Mouse (Mus musculus): ENCODE measurements around the gene Acp7. TPM values are rescaled to one million over a fixed set of nuclear protein-coding genes. Genes with fewer than 3 reads are reported as not detected.
"Not testable (repeated sequence)": the region's sequence is repeated elsewhere in the genome, so short reads cannot be mapped to it uniquely, and the experiment has no call there.

Acp7 gene
- not detected in 2 replicates for polyA plus RNA-seq (2015; fragmentation: Nextera tagmentation; extraction: Ambion mirVana)

DNA sequence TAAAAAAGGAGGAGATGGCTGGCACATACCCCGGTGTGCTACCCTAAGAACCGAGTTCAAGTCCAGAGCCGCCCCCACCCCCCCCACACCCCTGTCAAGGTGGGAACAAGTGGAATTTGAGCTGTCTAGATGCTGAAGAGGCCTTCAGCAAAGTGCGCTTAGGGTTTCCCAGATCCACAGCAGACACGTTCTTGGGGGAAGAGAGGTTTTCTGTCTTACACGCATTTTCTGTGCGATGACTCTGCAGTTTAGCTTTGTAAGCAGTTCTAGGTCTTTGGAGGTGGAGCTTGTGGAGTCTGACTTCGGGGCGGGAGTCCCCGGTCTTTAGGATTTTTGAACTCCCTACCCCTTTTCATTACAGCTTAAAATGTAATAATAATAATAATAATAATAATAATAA, at the start of gene Acp7:
Gene Acp7 (minus strand): TSS at position 260 of the 400 bp plus-strand sequence.
- no peak for ATAC-seq (ENCODE audit: low read depth)
- no peak within 1 kb of the TSS for H3K4me3 ChIP-seq (ENCODE audit: low read depth, low read length)
- WGBS (ENCODE audit: insufficient replicate concordance): 19% methylated on average over 10 of the region's 10 CpGs

DNA sequence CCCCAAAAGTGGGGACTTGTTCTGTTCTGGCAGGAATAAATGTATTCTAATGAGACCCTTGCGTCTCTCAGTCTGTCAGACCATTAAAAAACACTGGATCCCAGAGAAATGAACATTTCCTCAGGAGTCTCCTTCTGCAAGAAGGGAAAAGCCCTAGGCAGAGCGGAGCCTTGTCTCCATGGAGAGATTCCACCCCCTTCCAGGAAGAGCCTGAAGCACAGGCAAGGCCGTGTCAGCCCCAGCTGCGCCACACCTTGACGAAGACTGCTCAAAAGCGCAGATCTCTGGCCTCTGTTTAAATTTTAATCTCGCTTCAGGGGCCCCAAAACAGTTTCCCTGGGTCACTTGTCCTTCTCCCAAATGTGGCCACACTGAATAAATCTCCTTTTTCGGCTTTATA, 46.5 kb upstream of the Acp7 start:
- WGBS (ENCODE audit: insufficient replicate concordance): 72% methylated on average over 8 of the region's 8 CpGs
- no peak for ATAC-seq (ENCODE audit: low read depth)

More for the DNA sequence above, at the start of gene Acp7:
- H3K9ac ChIP-seq (ENCODE audit: low read depth, low read length): no peak within 1 kb of the TSS
- H3K27ac ChIP-seq (ENCODE audit: low read length): no peak within 1 kb of the TSS
- H3K4me1 ChIP-seq (ENCODE audit: control insufficient read depth, low read depth, low read length): no peaks in the 10 kb centered on the region
- peaks cover 27% of the 10 kb centered on the region for H3K27me3 ChIP-seq (ENCODE audit: control insufficient read depth, insufficient read depth, low read depth, low read length)
- H3K9me3 ChIP-seq (replicated peaks; ENCODE audit: control insufficient read depth, low read length): no peaks in the 10 kb centered on the region
- H3K4me2 ChIP-seq (ENCODE audit: low read depth, low read length): no peak within 1 kb of the TSS
- no peaks in the 10 kb centered on the region for H3K36me3 ChIP-seq (ENCODE audit: control insufficient read depth, insufficient read depth)

DNA sequence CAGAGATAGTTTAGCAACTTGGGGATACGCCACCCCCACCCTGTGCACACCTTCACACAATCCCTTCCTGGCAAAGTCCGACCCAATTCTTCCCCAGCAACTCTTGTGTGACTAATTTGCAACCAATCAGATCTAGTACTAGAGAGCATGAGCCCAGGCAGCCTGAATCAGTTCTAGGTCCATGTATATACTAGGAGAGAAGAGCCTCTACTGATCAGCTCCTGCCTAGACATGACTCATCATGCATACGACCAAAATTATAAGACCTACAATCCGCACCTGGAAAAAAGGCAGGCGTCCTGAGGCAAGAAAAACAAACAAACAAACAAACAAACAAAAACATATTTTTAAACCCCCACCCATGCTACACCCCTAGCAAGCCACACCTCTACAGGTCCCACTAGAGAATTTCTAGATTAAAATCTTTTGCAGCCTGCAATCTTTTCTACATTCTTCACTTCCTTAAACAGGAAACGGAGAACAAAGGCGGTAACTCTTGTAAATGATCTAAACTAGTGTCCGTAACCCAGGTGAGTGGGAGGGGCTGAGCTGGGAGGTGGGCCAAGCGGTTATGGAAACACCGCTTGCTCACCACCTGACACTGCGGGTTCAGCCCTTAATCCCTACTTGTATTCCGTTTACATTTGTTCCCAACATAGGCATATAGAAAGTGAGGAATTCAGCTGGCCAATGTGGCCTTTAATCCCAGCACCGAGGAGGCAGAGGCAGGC, 45.8 kb upstream of the Acp7 start:
- no peak for ATAC-seq (ENCODE audit: low read depth)
- no peaks in the 10 kb centered on the region for H3K4me1 ChIP-seq (ENCODE audit: control insufficient read depth, low read depth, low read length)
- no peak overlapping the region for H3K27ac ChIP-seq (ENCODE audit: low read length)
- H3K4me3 ChIP-seq (ENCODE audit: low read depth, low read length): no peak overlapping the region
- no peaks in the 10 kb centered on the region for H3K36me3 ChIP-seq (ENCODE audit: control insufficient read depth, insufficient read depth)
- H3K27me3 ChIP-seq (ENCODE audit: control insufficient read depth, insufficient read depth, low read depth, low read length): no peaks in the 10 kb centered on the region
- WGBS (ENCODE audit: insufficient replicate concordance): 63% methylated on average over 13 of the region's 13 CpGs
- no peak overlapping the region for H3K4me2 ChIP-seq (ENCODE audit: low read depth, low read length)
- H3K9ac ChIP-seq (ENCODE audit: low read depth, low read length): no peak overlapping the region
- H3K9me3 ChIP-seq (replicated peaks; ENCODE audit: control insufficient read depth, low read length): no peaks in the 10 kb centered on the region

More for the DNA sequence above, 46.5 kb upstream of the Acp7 start:
- H3K27ac ChIP-seq (ENCODE audit: low read length): no peak overlapping the region
- H3K36me3 ChIP-seq (ENCODE audit: control insufficient read depth, insufficient read depth): no peaks in the 10 kb centered on the region
- no peak overlapping the region for H3K4me2 ChIP-seq (ENCODE audit: low read depth, low read length)
- H3K9ac ChIP-seq (ENCODE audit: low read depth, low read length): no peak overlapping the region
- H3K4me1 ChIP-seq (ENCODE audit: control insufficient read depth, low read depth, low read length): no peaks in the 10 kb centered on the region
- no peaks in the 10 kb centered on the region for H3K27me3 ChIP-seq (ENCODE audit: control insufficient read depth, insufficient read depth, low read depth, low read length)
- H3K4me3 ChIP-seq (ENCODE audit: low read depth, low read length): no peak overlapping the region
- H3K9me3 ChIP-seq (replicated peaks; ENCODE audit: control insufficient read depth, low read length): no peaks in the 10 kb centered on the region

DNA sequence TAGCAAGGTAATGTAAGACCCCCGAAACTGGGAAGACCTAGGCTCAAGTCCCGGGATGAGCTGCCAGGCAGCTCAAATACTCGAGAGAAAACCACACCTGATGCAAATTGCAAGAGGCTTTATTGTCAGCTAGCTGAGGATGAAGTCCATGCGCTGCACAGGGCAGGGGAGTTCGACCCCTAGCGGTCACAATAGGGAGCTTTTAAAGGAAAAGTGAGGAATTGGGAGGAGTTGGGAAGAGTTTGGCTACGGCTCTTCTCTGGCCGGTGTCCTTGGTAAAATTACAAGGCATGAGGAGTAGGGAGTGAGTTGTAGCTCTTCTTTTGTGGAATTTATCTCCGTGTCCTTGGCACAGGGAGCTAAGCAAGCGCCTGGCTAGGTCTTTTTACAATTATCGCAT, 44.6 kb upstream of the Acp7 start:
- 38% methylated on average over 11 of the region's 11 CpGs for WGBS (ENCODE audit: insufficient replicate concordance)
- Histone ChIP-seq H3K9ac (ENCODE audit: low read depth, low read length) (no peak overlapping the region), H3K36me3 (ENCODE audit: control insufficient read depth, insufficient read depth) (no peaks in the 10 kb centered on the region), H3K27ac (ENCODE audit: low read length) (no peak overlapping the region), H3K4me2 (ENCODE audit: low read depth, low read length) (no peak overlapping the region), H3K9me3 (replicated peaks; ENCODE audit: control insufficient read depth, low read length) (no peaks in the 10 kb centered on the region), H3K27me3 (ENCODE audit: control insufficient read depth, insufficient read depth, low read depth, low read length) (no peaks in the 10 kb centered on the region), H3K4me3 (ENCODE audit: low read depth, low read length) (no peak overlapping the region), H3K4me1 (ENCODE audit: control insufficient read depth, low read depth, low read length) (no peaks in the 10 kb centered on the region)
- ATAC-seq (ENCODE audit: low read depth): no peak

DNA sequence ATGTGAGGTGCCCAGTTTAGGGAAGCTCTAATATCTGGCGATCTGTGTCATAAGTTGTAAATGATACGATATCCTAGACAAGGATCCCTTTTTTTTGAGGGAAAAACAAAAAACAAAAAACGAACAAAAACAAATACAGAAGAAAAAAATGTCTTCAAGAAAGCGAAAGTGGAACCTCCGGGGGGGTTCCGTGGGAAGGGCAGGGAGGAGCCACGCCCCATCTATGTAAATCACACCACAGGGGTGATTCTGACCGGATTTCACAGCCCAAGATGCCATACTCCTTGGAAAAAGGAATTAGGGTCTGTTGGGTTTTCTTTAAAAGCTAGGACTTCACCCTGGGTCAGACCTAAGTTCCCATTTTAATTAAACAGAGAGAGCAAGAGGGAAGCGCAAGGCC, 43.9 kb upstream of the Acp7 start:
- no peaks in the 10 kb centered on the region for H3K36me3 ChIP-seq (ENCODE audit: control insufficient read depth, insufficient read depth)
- no peak overlapping the region for H3K4me2 ChIP-seq (ENCODE audit: low read depth, low read length)
- H3K9ac ChIP-seq (ENCODE audit: low read depth, low read length): no peak overlapping the region
- no peak overlapping the region for H3K4me3 ChIP-seq (ENCODE audit: low read depth, low read length)
- H3K27me3 ChIP-seq (ENCODE audit: control insufficient read depth, insufficient read depth, low read depth, low read length): no peaks in the 10 kb centered on the region
- 54% methylated on average over 9 of the region's 9 CpGs for WGBS (ENCODE audit: insufficient replicate concordance)
- no peaks in the 10 kb centered on the region for H3K9me3 ChIP-seq (replicated peaks; ENCODE audit: control insufficient read depth, low read length)
- no peak overlapping the region for H3K27ac ChIP-seq (ENCODE audit: low read length)
- H3K4me1 ChIP-seq (ENCODE audit: control insufficient read depth, low read depth, low read length): no peaks in the 10 kb centered on the region
- no peak for ATAC-seq (ENCODE audit: low read depth)

DNA sequence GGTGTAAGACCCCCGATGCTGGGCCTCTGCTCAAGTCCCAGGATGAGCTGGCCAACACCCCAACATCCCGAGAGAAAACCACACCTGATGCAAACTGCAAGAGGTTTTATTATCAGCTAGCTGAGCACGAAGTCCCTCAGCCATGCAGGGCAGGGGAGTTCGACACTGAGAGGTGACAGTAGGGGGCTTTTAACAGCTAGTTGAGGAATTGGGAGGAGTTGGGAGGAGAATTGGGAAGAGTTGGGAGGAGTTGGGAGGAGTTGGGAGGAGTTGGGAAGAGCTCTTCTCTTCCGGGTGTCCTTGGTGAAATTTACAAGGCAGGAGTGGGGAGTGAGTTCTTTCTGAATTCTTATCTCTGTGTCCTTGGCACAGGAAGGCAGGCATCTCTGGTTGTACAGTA, 41.7 kb upstream of the Acp7 start:
- not testable (repeated sequence) for H3K4me3 ChIP-seq (ENCODE audit: low read depth, low read length); H3K9me3 ChIP-seq (replicated peaks; ENCODE audit: control insufficient read depth, low read length); ATAC-seq (ENCODE audit: low read depth); H3K27me3 ChIP-seq (ENCODE audit: control insufficient read depth, insufficient read depth, low read depth, low read length); H3K4me1 ChIP-seq (ENCODE audit: control insufficient read depth, low read depth, low read length); H3K4me2 ChIP-seq (ENCODE audit: low read depth, low read length); H3K27ac ChIP-seq (ENCODE audit: low read length); H3K9ac ChIP-seq (ENCODE audit: low read depth, low read length); H3K36me3 ChIP-seq (ENCODE audit: control insufficient read depth, insufficient read depth)
- 55% methylated on average over 5 of the region's 5 CpGs for WGBS (ENCODE audit: insufficient replicate concordance)

DNA sequence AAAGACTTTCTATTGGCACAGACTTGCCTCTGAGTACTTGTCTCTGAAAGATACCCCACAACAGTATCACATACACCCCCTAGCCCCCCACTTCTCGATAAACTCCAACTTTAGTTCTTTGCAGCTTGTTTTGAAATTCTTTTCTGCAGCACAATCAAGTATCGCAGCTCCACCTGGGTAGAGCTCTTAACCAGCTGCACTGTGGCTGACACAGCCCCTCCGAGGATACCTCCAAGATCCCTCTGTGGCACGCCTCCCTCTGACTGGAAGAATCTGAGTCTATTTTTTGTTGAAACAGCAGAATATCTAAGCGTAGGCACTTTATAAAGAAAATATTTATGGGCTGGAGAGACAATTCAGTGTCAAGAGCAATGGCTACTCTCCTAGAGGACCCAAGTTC, 41.1 kb upstream of the Acp7 start:
- Histone ChIP-seq H3K9ac (ENCODE audit: low read depth, low read length) (no peak overlapping the region), H3K4me3 (ENCODE audit: low read depth, low read length) (no peak overlapping the region), H3K9me3 (replicated peaks; ENCODE audit: control insufficient read depth, low read length) (no peaks in the 10 kb centered on the region), H3K27ac (ENCODE audit: low read length) (no peak overlapping the region), H3K36me3 (ENCODE audit: control insufficient read depth, insufficient read depth) (no peaks in the 10 kb centered on the region), H3K4me2 (ENCODE audit: low read depth, low read length) (no peak overlapping the region), H3K4me1 (ENCODE audit: control insufficient read depth, low read depth, low read length) (no peaks in the 10 kb centered on the region), H3K27me3 (ENCODE audit: control insufficient read depth, insufficient read depth, low read depth, low read length) (no peaks in the 10 kb centered on the region)
- no peak for ATAC-seq (ENCODE audit: low read depth)
- WGBS (ENCODE audit: insufficient replicate concordance): 67% methylated on average over 5 of the region's 5 CpGs

DNA sequence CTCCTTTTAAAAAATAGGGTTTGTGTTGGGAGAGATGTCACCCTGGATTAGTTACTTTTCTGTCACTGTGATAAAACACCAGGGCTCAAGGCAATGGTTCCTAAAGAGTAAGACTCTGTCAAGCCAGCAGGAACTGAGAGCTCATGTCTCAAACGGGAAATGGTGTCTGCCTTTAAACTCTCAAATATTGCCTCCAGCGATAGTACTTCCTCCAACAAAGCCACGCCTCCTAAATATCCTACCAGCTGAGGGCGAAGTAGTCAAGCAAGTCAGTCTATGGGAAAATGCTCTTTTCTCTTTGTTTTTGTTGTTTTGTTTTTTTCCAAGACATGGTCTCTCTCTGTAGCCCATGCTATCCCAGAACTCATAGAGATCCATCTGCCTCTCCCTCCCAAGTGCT, 40.0 kb upstream of the Acp7 start:
- H3K9me3 ChIP-seq (replicated peaks; ENCODE audit: control insufficient read depth, low read length): no peaks in the 10 kb centered on the region
- H3K4me3 ChIP-seq (ENCODE audit: low read depth, low read length): no peak overlapping the region
- no peak overlapping the region for H3K4me2 ChIP-seq (ENCODE audit: low read depth, low read length)
- H3K27me3 ChIP-seq (ENCODE audit: control insufficient read depth, insufficient read depth, low read depth, low read length): no peaks in the 10 kb centered on the region
- no peaks in the 10 kb centered on the region for H3K36me3 ChIP-seq (ENCODE audit: control insufficient read depth, insufficient read depth)
- no peak for ATAC-seq (ENCODE audit: low read depth)
- no peak overlapping the region for H3K27ac ChIP-seq (ENCODE audit: low read length)
- no peak overlapping the region for H3K9ac ChIP-seq (ENCODE audit: low read depth, low read length)
- 26% methylated on average over 4 of the region's 4 CpGs for WGBS (ENCODE audit: insufficient replicate concordance)
- no peaks in the 10 kb centered on the region for H3K4me1 ChIP-seq (ENCODE audit: control insufficient read depth, low read depth, low read length)

DNA sequence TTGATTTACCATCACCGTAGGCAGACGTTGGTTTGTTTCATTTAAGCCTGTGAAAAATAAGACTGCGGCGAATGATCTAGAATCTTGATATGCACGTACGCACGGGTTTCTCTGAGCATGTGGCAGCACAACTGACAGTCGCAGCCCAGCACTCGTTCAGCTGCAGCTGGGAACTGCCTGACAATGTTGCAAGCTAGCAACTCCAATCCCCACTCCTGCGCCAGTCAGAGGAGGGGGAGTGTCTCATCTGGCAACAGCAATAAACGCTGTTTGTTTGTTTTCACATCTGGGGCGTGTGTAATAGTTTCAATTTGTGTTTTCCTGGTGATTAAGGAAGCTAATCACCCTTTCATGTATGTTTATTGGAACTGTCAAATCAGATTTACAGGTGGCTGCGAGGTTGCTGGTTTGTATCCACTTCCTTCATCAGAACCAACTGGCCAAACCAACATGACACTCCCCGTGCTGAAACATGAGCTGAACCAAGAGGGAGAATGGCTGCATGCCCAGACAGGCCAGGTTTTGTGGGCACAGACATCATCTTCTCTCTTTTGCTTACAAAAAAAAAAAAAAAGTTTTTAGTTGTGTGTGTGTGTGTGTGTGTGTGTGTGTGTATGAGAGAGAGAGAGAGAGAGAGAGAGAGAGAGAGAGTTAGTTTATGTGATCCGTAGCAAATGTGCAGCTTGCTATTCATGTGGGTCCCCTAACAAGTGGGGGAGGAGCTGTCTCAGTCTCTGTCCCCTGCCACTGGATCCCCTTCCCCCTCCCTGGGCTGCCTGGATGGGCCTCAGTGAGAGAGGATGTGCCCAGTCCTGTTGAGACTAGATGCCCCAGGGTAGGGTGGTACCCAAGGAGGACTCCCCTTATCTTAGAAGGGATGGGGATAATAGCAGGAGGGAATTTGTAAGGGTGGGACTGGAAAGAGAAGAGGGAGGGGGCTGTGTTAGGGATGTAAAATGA, 34.8 kb upstream of the Acp7 start:
- Histone ChIP-seq H3K4me2 (ENCODE audit: low read depth, low read length) (no peak overlapping the region), H3K27ac (ENCODE audit: low read length) (no peak overlapping the region)

More for the DNA sequence above, 34.8 kb upstream of the Acp7 start:
- no peak overlapping the region for H3K4me3 ChIP-seq (ENCODE audit: low read depth, low read length)
- H3K4me1 ChIP-seq (ENCODE audit: control insufficient read depth, low read depth, low read length): no peaks in the 10 kb centered on the region
- WGBS (ENCODE audit: insufficient replicate concordance): 14% methylated on average over 15 of the region's 15 CpGs
- no peaks in the 10 kb centered on the region for H3K36me3 ChIP-seq (ENCODE audit: control insufficient read depth, insufficient read depth)
- no peak overlapping the region for H3K9ac ChIP-seq (ENCODE audit: low read depth, low read length)
- ATAC-seq (ENCODE audit: low read depth): no peak
- H3K9me3 ChIP-seq (replicated peaks; ENCODE audit: control insufficient read depth, low read length): no peaks in the 10 kb centered on the region
- peaks cover 3% of the 10 kb centered on the region; the same call in 1 of the 2 replicates for H3K27me3 ChIP-seq (ENCODE audit: control insufficient read depth, insufficient read depth, low read depth, low read length)
